Mouse (Mus musculus): Measurements from ENCODE around the gene Sergef. TPM values are rescaled to one million over a fixed set of nuclear protein-coding genes. Genes with fewer than 3 reads are reported as not detected.

Gene Sergef
- polyA plus RNA-seq, 1 experiment from 2014 or later: 9.3 TPM

- Histone ChIP-seq H3K9ac (no peak overlapping the region), H3K4me1 (replicated peaks) (no peaks in the 10 kb centered on the region)
These were observed 225.5 kb downstream of the Sergef start for GRCm38 (mm10) chr7:46413959-46414725.

GRCm38 (mm10) chr7:46412823-46413222, 226.8 kb downstream of the Sergef start:
- no peak overlapping the region for H3K4me3 ChIP-seq
- H3K9me3 ChIP-seq (replicated peaks): no peaks in the 10 kb centered on the region
- H3K27ac ChIP-seq: no peak overlapping the region
- no peak overlapping the region for H3K9ac ChIP-seq
- no peaks in the 10 kb centered on the region; the same call in 1 of the 2 replicates for H3K27me3 ChIP-seq
- no peak for ATAC-seq (replicated peaks; ENCODE audit: insufficient number of reproducible peaks, insufficient read depth, low FRiP score, low read depth)
- H3K4me1 ChIP-seq (replicated peaks): no peaks in the 10 kb centered on the region
- H3K4me2 ChIP-seq: no peak overlapping the region
- WGBS: 45% methylated on average over 5 of the region's 5 CpGs
- no peaks in the 10 kb centered on the region for H3K36me3 ChIP-seq

More at GRCm38 (mm10) chr7:46413959-46414725, 225.5 kb downstream of the Sergef start:
- WGBS: 54% methylated on average over 6 of the region's 6 CpGs
- H3K4me2 ChIP-seq: no peak overlapping the region
- no peak overlapping the region for H3K4me3 ChIP-seq
- ATAC-seq (replicated peaks; ENCODE audit: insufficient number of reproducible peaks, insufficient read depth, low FRiP score, low read depth): no peak
- no peaks in the 10 kb centered on the region for H3K36me3 ChIP-seq
- no peaks in the 10 kb centered on the region; the same call in 1 of the 2 replicates for H3K27me3 ChIP-seq
- H3K27ac ChIP-seq: no peak overlapping the region
- H3K9me3 ChIP-seq (replicated peaks): no peaks in the 10 kb centered on the region

- Histone ChIP-seq H3K9me3 (replicated peaks) (no peaks in the 10 kb centered on the region), H3K4me3 (no peak overlapping the region), H3K36me3 (no peaks in the 10 kb centered on the region), H3K9ac (no peak overlapping the region), H3K4me1 (replicated peaks) (no peaks in the 10 kb centered on the region), H3K27ac (no peak overlapping the region), H3K4me2 (no peak overlapping the region), H3K27me3 (0 out of 2 replicates have a peak, but pooled peaks cover 6% of the 10 kb centered on the region)
- no peak for ATAC-seq (replicated peaks; ENCODE audit: insufficient number of reproducible peaks, insufficient read depth, low FRiP score, low read depth)
- WGBS: 71% methylated on average over 6 of the region's 6 CpGs
These were observed 228.9 kb downstream of the Sergef start for GRCm38 (mm10) chr7:46410727-46411126.

- no peak overlapping the region for H3K4me3 ChIP-seq
- no peak overlapping the region for H3K4me2 ChIP-seq
- H3K27me3 ChIP-seq: peaks cover 9% of the 10 kb centered on the region; the same call in 1 of the 2 replicates
- H3K36me3 ChIP-seq: no peaks in the 10 kb centered on the region
- no peaks in the 10 kb centered on the region for H3K4me1 ChIP-seq (replicated peaks)
- H3K9ac ChIP-seq: no peak overlapping the region
- ATAC-seq (replicated peaks; ENCODE audit: insufficient number of reproducible peaks, insufficient read depth, low FRiP score, low read depth): no peak
- no peak overlapping the region for H3K27ac ChIP-seq
- H3K9me3 ChIP-seq (replicated peaks): no peaks in the 10 kb centered on the region
- 38% methylated on average over 12 of the region's 12 CpGs for WGBS
These were observed 230.3 kb downstream of the Sergef start for GRCm38 (mm10) chr7:46409204-46409789.

- ATAC-seq (replicated peaks; ENCODE audit: insufficient number of reproducible peaks, insufficient read depth, low FRiP score, low read depth): no peak
- H3K27ac ChIP-seq: no peak overlapping the region
- no peak overlapping the region for H3K4me2 ChIP-seq
- H3K36me3 ChIP-seq: no peaks in the 10 kb centered on the region
- H3K27me3 ChIP-seq: peaks cover 11% of the 10 kb centered on the region; the same call in 1 of the 2 replicates
- no peak overlapping the region for H3K9ac ChIP-seq
- no peaks in the 10 kb centered on the region for H3K9me3 ChIP-seq (replicated peaks)
- no peak overlapping the region for H3K4me3 ChIP-seq
- 81% methylated on average over 9 of the region's 9 CpGs for WGBS
- H3K4me1 ChIP-seq (replicated peaks): no peaks in the 10 kb centered on the region
These were observed 231.0 kb downstream of the Sergef start for GRCm38 (mm10) chr7:46408606-46409005.

GRCm38 (mm10) chr7:46404756-46405155, 234.9 kb downstream of the Sergef start:
- Histone ChIP-seq H3K4me2 (no peak overlapping the region), H3K36me3 (no peaks in the 10 kb centered on the region), H3K27ac (no peak overlapping the region), H3K4me3 (no peak overlapping the region), H3K9me3 (replicated peaks) (no peaks in the 10 kb centered on the region), H3K9ac (no peak overlapping the region), H3K4me1 (replicated peaks) (no peaks in the 10 kb centered on the region), H3K27me3 (peaks cover 28% of the 10 kb centered on the region)
- 81% methylated on average over 7 of the region's 7 CpGs for WGBS
- ATAC-seq (replicated peaks; ENCODE audit: insufficient number of reproducible peaks, insufficient read depth, low FRiP score, low read depth): no peak

- WGBS: 78% methylated on average over 15 of the region's 15 CpGs
- no peak for ATAC-seq (replicated peaks; ENCODE audit: insufficient number of reproducible peaks, insufficient read depth, low FRiP score, low read depth)
- H3K27ac ChIP-seq: no peak overlapping the region
- H3K4me1 ChIP-seq (replicated peaks): no peaks in the 10 kb centered on the region
- no peaks in the 10 kb centered on the region for H3K9me3 ChIP-seq (replicated peaks)
- H3K9ac ChIP-seq: no peak overlapping the region
- H3K36me3 ChIP-seq: no peaks in the 10 kb centered on the region
- no peak overlapping the region for H3K4me2 ChIP-seq
- no peak overlapping the region for H3K4me3 ChIP-seq
- H3K27me3 ChIP-seq: peaks cover 37% of the 10 kb centered on the region
These were observed 235.8 kb downstream of the Sergef start for GRCm38 (mm10) chr7:46403616-46404485.

GRCm38 (mm10) chr7:46401371-46402180, 238.0 kb downstream of the Sergef start:
- Histone ChIP-seq H3K36me3 (no peaks in the 10 kb centered on the region), H3K27ac (no peak overlapping the region), H3K9me3 (replicated peaks) (no peaks in the 10 kb centered on the region), H3K4me2 (no peak overlapping the region), H3K4me1 (replicated peaks) (peaks cover 14% of the 10 kb centered on the region), H3K4me3 (no peak overlapping the region), H3K9ac (no peak overlapping the region), H3K27me3 (peaks cover 55% of the 10 kb centered on the region)
- no peak for ATAC-seq (replicated peaks; ENCODE audit: insufficient number of reproducible peaks, insufficient read depth, low FRiP score, low read depth)
- WGBS: 62% methylated on average over 3 of the region's 3 CpGs

- Histone ChIP-seq H3K9me3 (replicated peaks) (no peaks in the 10 kb centered on the region), H3K9ac (no peak overlapping the region), H3K27me3 (peaks cover 66% of the 10 kb centered on the region), H3K4me3 (no peak overlapping the region), H3K4me1 (replicated peaks) (peaks cover 25% of the 10 kb centered on the region), H3K4me2 (no peak overlapping the region), H3K27ac (no peak overlapping the region), H3K36me3 (no peaks in the 10 kb centered on the region)
- WGBS: 50% methylated on average over 8 of the region's 8 CpGs
- ATAC-seq (replicated peaks; ENCODE audit: insufficient number of reproducible peaks, insufficient read depth, low FRiP score, low read depth): no peak
These were observed 239.3 kb downstream of the Sergef start for GRCm38 (mm10) chr7:46400346-46400745.

GRCm38 (mm10) chr7:46399676-46400075, 239.9 kb downstream of the Sergef start:
- Histone ChIP-seq H3K9me3 (replicated peaks) (no peaks in the 10 kb centered on the region), H3K27ac (no peak overlapping the region), H3K9ac (no peak overlapping the region), H3K4me1 (replicated peaks) (peaks cover 25% of the 10 kb centered on the region), H3K36me3 (no peaks in the 10 kb centered on the region), H3K4me2 (no peak overlapping the region), H3K4me3 (no peak overlapping the region), H3K27me3 (peaks cover 73% of the 10 kb centered on the region)
- ATAC-seq (replicated peaks; ENCODE audit: insufficient number of reproducible peaks, insufficient read depth, low FRiP score, low read depth): no peak
- 71% methylated on average over 1 of the region's 1 CpGs for WGBS
